Mouse (Mus musculus): ENCODE results near the gene Gm28539. TPM values are rescaled to one million over a fixed set of nuclear protein-coding genes. Genes with fewer than 3 reads are reported as not detected.

Gene Gm28539
- not detected for polyA plus RNA-seq (2017; shearing (Covaris generic))

GRCm38 (mm10) chr16:18836468-18837208 lies at the start of gene Gm28539, which contains the start of gene 2510002D24Rik:
Gene Gm28539 (plus strand): TSS chr16:18836584.
Gene 2510002D24Rik (plus strand): TSS chr16:18836578.

DNA sequence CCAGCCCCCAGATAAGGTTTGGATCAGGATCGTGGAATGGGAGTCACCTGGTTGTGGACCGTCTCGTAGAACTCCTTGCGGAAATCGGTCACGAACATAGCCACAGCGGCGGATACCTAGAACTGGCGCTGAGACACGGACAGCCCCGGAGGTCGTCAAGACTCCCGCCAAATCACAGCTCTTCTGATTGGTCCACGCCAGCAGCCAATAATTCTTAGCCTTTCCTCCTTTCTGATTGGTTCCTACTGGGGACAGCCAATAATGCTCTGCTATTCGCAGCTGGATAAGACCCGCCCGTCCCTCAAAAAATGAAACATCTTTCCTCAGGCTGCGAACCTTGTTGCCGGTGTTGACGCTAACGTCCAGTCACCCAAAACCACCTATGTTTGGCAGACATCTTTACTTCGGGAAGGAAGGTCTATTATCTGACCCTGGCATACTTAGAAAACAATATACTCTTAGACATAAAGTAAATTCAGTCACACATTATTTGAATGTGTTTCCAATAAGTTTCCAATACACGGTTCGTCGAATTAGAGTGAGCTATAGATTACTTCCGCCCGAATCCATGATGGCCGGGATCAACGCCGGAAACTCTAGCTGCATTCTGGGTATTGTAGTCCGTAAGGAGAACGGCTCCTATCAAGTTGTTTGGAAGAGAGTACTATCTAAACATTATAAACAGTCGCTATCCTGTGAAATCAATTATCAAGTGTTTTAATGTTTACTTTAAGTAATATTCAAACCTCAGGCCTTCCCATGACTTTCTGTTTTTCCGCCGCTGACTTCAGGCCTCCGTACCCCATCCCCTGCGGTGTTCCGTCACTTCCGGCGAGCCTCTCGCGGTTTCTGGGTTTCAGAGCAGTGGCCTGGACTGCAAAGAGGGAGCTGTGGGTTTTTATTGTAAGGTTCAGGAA lies 24.7 kb upstream of the Gm28539 start, which contains the start of the genes Ufd1 and Cdc45:
Ufd1 (plus strand) TSS at position 312 of the 917 bp plus-strand sequence.
Cdc45 (minus strand) TSS at position 520 of the 917 bp plus-strand sequence.

DNA sequence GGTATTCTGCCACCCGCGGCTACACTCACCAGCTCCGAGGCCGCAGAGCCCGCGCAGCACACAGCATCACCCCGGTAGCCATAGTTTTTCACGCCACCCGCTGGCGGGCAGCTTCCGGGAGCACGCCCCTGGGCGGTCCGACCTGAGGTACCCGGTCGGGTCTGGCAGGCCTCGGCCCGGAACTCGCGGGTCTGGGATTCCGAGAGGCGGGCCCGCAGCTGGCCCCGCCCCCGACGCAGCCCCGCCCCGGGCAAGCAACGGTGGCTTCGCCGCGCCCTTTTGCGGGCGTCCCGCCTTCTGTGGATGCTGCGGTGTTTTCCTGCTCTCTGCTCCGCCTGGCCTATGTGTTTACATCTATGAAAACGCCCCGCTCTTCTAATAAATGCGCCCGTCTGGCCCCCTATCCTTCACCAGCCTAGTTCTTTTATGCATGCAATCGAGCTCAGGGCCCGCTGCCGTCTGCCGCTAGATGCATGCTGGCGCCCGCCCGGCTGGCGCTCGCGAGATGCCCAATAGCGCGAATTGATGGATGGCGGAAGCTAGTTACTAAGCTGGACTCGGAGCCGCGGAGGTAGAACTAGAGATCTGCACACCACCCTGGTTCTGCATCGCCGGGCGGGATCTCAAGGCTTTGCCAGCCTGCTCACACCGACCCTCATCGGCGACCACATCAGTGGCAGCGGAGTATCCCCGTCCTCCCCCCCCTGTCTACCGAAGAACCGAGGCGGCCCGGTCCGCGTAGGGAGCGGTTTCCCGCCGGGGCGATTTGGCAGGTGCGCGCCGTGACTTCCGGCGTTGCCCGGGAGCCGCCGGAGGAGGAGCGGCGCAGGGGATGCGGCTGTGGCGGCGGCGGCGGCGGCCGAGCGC lies 40.3 kb downstream of the Gm28539 start, which contains the start of the genes Mrpl40 and Hira:
Mrpl40 (minus strand) TSS at position 421 of the 867 bp plus-strand sequence.
Hira (plus strand) TSS at position 596 of the 867 bp plus-strand sequence.

Other genes starting within 250 kb of the Gm28539 start
- 0.20 TPM for gene Tbx1, start 245.9 kb upstream of the Gm28539 start, polyA plus RNA-seq (2017; shearing (Covaris generic))
- gene Gp1bb, start 214.2 kb upstream of the Gm28539 start, polyA plus RNA-seq (2017; shearing (Covaris generic)) = not detected
- gene Gm49601, start 210.2 kb upstream of the Gm28539 start, polyA plus RNA-seq (2017; shearing (Covaris generic)) = 0.18 TPM
- 0.53 TPM for gene Sept5, start 206.6 kb upstream of the Gm28539 start, polyA plus RNA-seq (2017; shearing (Covaris generic))
- gene Cldn5, start 59.7 kb upstream of the Gm28539 start, polyA plus RNA-seq (2017; shearing (Covaris generic)) = not detected
- gene Ufd1, start 24.8 kb upstream of the Gm28539 start, polyA plus RNA-seq (2017; shearing (Covaris generic)) = 147 TPM
- 6.7 TPM for gene Cdc45, start 24.6 kb upstream of the Gm28539 start, polyA plus RNA-seq (2017; shearing (Covaris generic))
- 93.3 TPM for gene 2510002D24Rik, start within 50 bp of the Gm28539 start, polyA plus RNA-seq (2017; shearing (Covaris generic))
- gene Mrpl40, start 40.3 kb downstream of the Gm28539 start, polyA plus RNA-seq (2017; shearing (Covaris generic)) = 82.8 TPM
- gene Hira, start 40.5 kb downstream of the Gm28539 start, polyA plus RNA-seq (2017; shearing (Covaris generic)) = 21.6 TPM